Comparison of ENCODE assay signal across 16 mouse cellular contexts in genomic region chr16:31170297-31170696, GRCm38 (mm10). TPM values are rescaled to one million over a fixed set of nuclear protein-coding genes. Genes with fewer than 3 reads are reported as not detected.
DNase-seq lines count a peak whose midpoint lies in the region; ATAC-seq and TF ChIP-seq lines count a peak whose summit lies in the region.
"Had no signal": no experiment of that assay in that cellular context is flagged by ENCODE, and none has a peak within 500 bp of the region (broad histone marks: within the 10 kb centered on the region; RNA-seq: fewer than 3 reads in every experiment).

No protein-coding gene starts in this region.

- H3K4me3 ChIP-seq in liver, adult 2 months (ENCODE audit: insufficient read depth, low read depth, low read length): no peak overlapping the region
- H3K4me3 ChIP-seq in liver, embryonic 12.5 days: no peak overlapping the region
- no peak overlapping the region for H3K4me3 ChIP-seq in hindbrain, postnatal 0 days (ENCODE audit: low read length)
- H3K4me3 ChIP-seq: embryonic facial prominence, embryonic 12.5 days; forebrain, embryonic 10.5 days; hindbrain, embryonic 10.5 days; midbrain, embryonic 13.5 days; neural tube, embryonic 13.5 days had no signal

- peak; percentile 62 for TF ChIP-seq CTCF in liver, adult 2 months (IDR thresholded peaks at IDR 0.05; ENCODE audit: low read depth, low read length)
- TF ChIP-seq CTCF in hindbrain, postnatal 0 days (IDR thresholded peaks at IDR 0.05; ENCODE audit: low read depth): no peak

- H3K9me3 ChIP-seq in liver, embryonic 12.5 days (replicated peaks): no peaks in the 10 kb centered on the region
- H3K9me3 ChIP-seq in hindbrain, postnatal 0 days (ENCODE audit: low read length): no peaks in the 10 kb centered on the region
- H3K9me3 ChIP-seq: embryonic facial prominence, embryonic 12.5 days; forebrain, embryonic 10.5 days; hindbrain, embryonic 10.5 days; midbrain, embryonic 13.5 days; neural tube, embryonic 13.5 days had no signal

- H3K4me2 ChIP-seq in liver, embryonic 12.5 days: no peak overlapping the region
- H3K4me2 ChIP-seq in hindbrain, postnatal 0 days (ENCODE audit: low read depth, low read length): no peak overlapping the region
- H3K4me2 ChIP-seq: embryonic facial prominence, embryonic 12.5 days; heart, embryonic 11.5 days; midbrain, embryonic 13.5 days; neural tube, embryonic 13.5 days had no signal

- DNase-seq in liver, adult 2 months (ENCODE audit: extremely low read depth, low read depth, low spot score): no peak
- peak; percentile 41 for DNase-seq in thymus, postnatal 4 days
- DNase-seq in thymus, postnatal 10 days (ENCODE audit: low spot score in 2 of 2): no peak
- peak; percentile 39 for DNase-seq in WW6 (ENCODE audit: low read depth, low spot score)
- DNase-seq in urinary bladder, adult 18-20 months (ENCODE audit: low spot score in 2 of 2): no peak
- no peak for DNase-seq in hindbrain, postnatal 0 days (ENCODE audit: low spot score)
- DNase-seq: adrenal gland, postnatal 10 days; cerebellum, postnatal 36 days; lung, postnatal 14 days had no signal

- no peak overlapping the region for H3K9ac ChIP-seq in liver, adult 2 months (ENCODE audit: low read depth, low read length)
- no peak overlapping the region for H3K9ac ChIP-seq in liver, embryonic 12.5 days
- no peak overlapping the region for H3K9ac ChIP-seq in hindbrain, postnatal 0 days (replicated peaks; ENCODE audit: low read length)
- H3K9ac ChIP-seq: embryonic facial prominence, embryonic 12.5 days; midbrain, embryonic 13.5 days; neural tube, embryonic 13.5 days had no signal

- no peak overlapping the region for H3K27ac ChIP-seq in liver, adult 2 months (replicated peaks; ENCODE audit: insufficient read depth, low read depth, low read length)
- H3K27ac ChIP-seq in liver, embryonic 12.5 days: no peak overlapping the region
- no peak overlapping the region for H3K27ac ChIP-seq in hindbrain, postnatal 0 days
- H3K27ac ChIP-seq: embryonic facial prominence, embryonic 12.5 days; forebrain, embryonic 10.5 days; hindbrain, embryonic 10.5 days; midbrain, embryonic 13.5 days; neural tube, embryonic 13.5 days had no signal

- 95% methylated on average over 8 of the region's 8 CpGs for WGBS in liver, adult 2 months
- 82% methylated on average over 8 of the region's 8 CpGs for WGBS in liver, embryonic 12.5 days (ENCODE audit: insufficient replicate concordance)
- 94% methylated on average over 8 of the region's 8 CpGs for WGBS in hindbrain, postnatal 0 days

- no peak for ATAC-seq in liver, embryonic 12.5 days
- no peak for ATAC-seq in hindbrain, postnatal 0 days
- ATAC-seq: midbrain, embryonic 13.5 days had no signal

- no peaks in the 10 kb centered on the region for H3K36me3 ChIP-seq in liver, adult 2 months (ENCODE audit: control insufficient read depth, insufficient read depth, low read length)
- no peaks in the 10 kb centered on the region for H3K36me3 ChIP-seq in liver, embryonic 12.5 days
- H3K36me3 ChIP-seq in hindbrain, postnatal 0 days (ENCODE audit: insufficient read depth, low read length): no peaks in the 10 kb centered on the region
- H3K36me3 ChIP-seq: embryonic facial prominence, embryonic 12.5 days; forebrain, embryonic 10.5 days; hindbrain, embryonic 10.5 days; midbrain, embryonic 13.5 days; neural tube, embryonic 13.5 days had no signal

- peaks cover 52% of the 10 kb centered on the region for H3K79me2 ChIP-seq in liver, adult 2 months (ENCODE audit: control insufficient read depth, insufficient read depth, low read length)

- no peak for TF ChIP-seq POLR2A in liver, adult 2 months (IDR thresholded peaks at IDR 0.05; ENCODE audit: extremely low read depth, insufficient read depth, low read length)

- peaks cover 28% of the 10 kb centered on the region for H3K4me1 ChIP-seq in liver, adult 2 months (ENCODE audit: control insufficient read depth, insufficient read depth, low read length)
- peaks cover 54% of the 10 kb centered on the region for H3K4me1 ChIP-seq in liver, embryonic 12.5 days
- 0 out of 2 replicates have a peak, but pooled peaks cover 3% of the 10 kb centered on the region for H3K4me1 ChIP-seq in hindbrain, postnatal 0 days (ENCODE audit: insufficient read depth, low read length)

- H3K27me3 ChIP-seq in liver, adult 2 months (ENCODE audit: control insufficient read depth, insufficient read depth, low read length): no peaks in the 10 kb centered on the region
- H3K27me3 ChIP-seq in liver, embryonic 12.5 days (replicated peaks): no peaks in the 10 kb centered on the region
- no peaks in the 10 kb centered on the region for H3K27me3 ChIP-seq in hindbrain, postnatal 0 days (ENCODE audit: insufficient read depth, low read length)
- H3K27me3 ChIP-seq: embryonic facial prominence, embryonic 12.5 days; midbrain, embryonic 13.5 days; neural tube, embryonic 13.5 days had no signal

RNA-seq across cellular contexts. Expression of gene Acap2, which starts 30.7 kb away (rescaled TPM):
- total RNA-seq in liver, adult 2 months (2014; rRNA removed): 12.7 and 13.4 TPM in 2 replicates
- polyA plus RNA-seq in liver, adult 2 months (2012; rRNA removed): 4.4 and 5.3 TPM in 2 replicates
- 10.3 and 11.1 TPM in 2 replicates for polyA plus RNA-seq in liver, embryonic 12.5 days (2016; fragmentation: Nextera tagmentation; extraction: Ambion mirVana)
- 22.3 and 23.4 TPM in 2 replicates for total RNA-seq in hindbrain, postnatal 0 days (2014; rRNA removed)
- 11.9 and 12.3 TPM in 2 replicates for polyA plus RNA-seq in hindbrain, postnatal 0 days (2015; fragmentation: Nextera tagmentation; extraction: Ambion mirVana)

Comparison
In these comparisons a context has a peak if more than half of its experiments do, and no peak if none do; other contexts are left out.
1. DNase-seq: peak in thymus, postnatal 4 days (single experiment) and WW6 (single experiment); none in liver, adult 2 months (single experiment), thymus, postnatal 10 days (0 of 2), urinary bladder, adult 18-20 months (0 of 2) and hindbrain, postnatal 0 days (single experiment).